Mouse (Mus musculus) small intestine, adult 2 months (tissue): ENCODE measurements around the gene Ercc2. TPM values are rescaled to one million over a fixed set of nuclear protein-coding genes. Genes with fewer than 3 reads are reported as not detected.

ENCODE experiments used
- H3K27ac ChIP-seq: fragments of 200-500 bp; 2 replicates; pipeline ENCODE4 v1.5.1; 2012; ENCODE audit warnings: low read depth, low read length, control low read depth, inconsistent platforms; ENCODE audit not compliant: insufficient read depth
- H3K27me3 ChIP-seq: fragments of 200-500 bp; 2 replicates; pipeline ENCODE4 v1.6.1; 2012; ENCODE audit warnings: mild to moderate bottlenecking, moderate library complexity, low read length, inconsistent platforms; ENCODE audit not compliant: control insufficient read depth, insufficient read depth
- H3K36me3 ChIP-seq: fragments of 200-500 bp; 2 replicates; pipeline ENCODE4 v1.6.1; 2012; ENCODE audit warnings: mild to moderate bottlenecking, low read length, control low read depth, inconsistent platforms; ENCODE audit not compliant: control insufficient read depth, insufficient read depth
- H3K4me1 ChIP-seq: fragments of 200-500 bp; 2 replicates; pipeline ENCODE4 v1.6.1; 2012; ENCODE audit warnings: low read length, inconsistent platforms, mixed read lengths; ENCODE audit not compliant: control insufficient read depth, insufficient read depth, insufficient read length
- H3K4me3 ChIP-seq: fragments of 200-500 bp; 2 replicates; pipeline ENCODE4 v1.5.1; 2012; ENCODE audit warnings: low read depth, mild to moderate bottlenecking, control low read depth, inconsistent platforms, low read length, moderate library complexity
- CTCF ChIP-seq: fragments of 200-500 bp; IDR thresholded peaks from 2 replicates; pipeline ENCODE4 v1.5.1; 2012; ENCODE audit warnings: low read depth, mild to moderate bottlenecking, control low read depth, inconsistent platforms, low read length, moderate library complexity, mixed read lengths; ENCODE audit not compliant: insufficient replicate concordance, insufficient read length; ENCODE audit errors: extremely low read depth
- POLR2A ChIP-seq: fragments of 200-500 bp; IDR thresholded peaks from 2 replicates; pipeline ENCODE4 v1.6.1; 2012; ENCODE audit warnings: low read depth, mild to moderate bottlenecking, control low read depth, inconsistent platforms, low read length, moderate library complexity
- WGBS: fragments of 180-500 bp; shearing (Covaris S2); methylation state at CpG from one replicate; pipeline ENCODE4 v1.1.7; 2018; 5-methylcytosine and 5-hydroxymethylcytosine counted together
- polyA plus RNA-seq: library from polyadenylated mRNA; depleted of rRNA; stranded (reverse); fragments of >200 nt; gene quantifications from 2 replicates; pipeline ENCODE4 v1.2.3, GENCODE M21; 2012

Gene Ercc2
- polyA plus RNA-seq, 1 experiment = 31.2 TPM

GRCm38 (mm10) chr7:19369823-19370425 lies 11.9 kb upstream of the Ercc2 start:
- H3K27ac ChIP-seq = no peak overlapping the region
- no peaks in the 10 kb centered on the region for H3K27me3 ChIP-seq
- no peak for TF ChIP-seq POLR2A
- peak; percentile 56 for TF ChIP-seq CTCF
- H3K4me1 ChIP-seq = peaks cover 6% of the 10 kb centered on the region; the same call in 1 of the 2 replicates
- 21% methylated on average over 46 of the region's 46 CpGs for WGBS
- H3K36me3 ChIP-seq = no peaks in the 10 kb centered on the region
- H3K4me3 ChIP-seq = peak overlapping the region; percentile 38

DNA sequence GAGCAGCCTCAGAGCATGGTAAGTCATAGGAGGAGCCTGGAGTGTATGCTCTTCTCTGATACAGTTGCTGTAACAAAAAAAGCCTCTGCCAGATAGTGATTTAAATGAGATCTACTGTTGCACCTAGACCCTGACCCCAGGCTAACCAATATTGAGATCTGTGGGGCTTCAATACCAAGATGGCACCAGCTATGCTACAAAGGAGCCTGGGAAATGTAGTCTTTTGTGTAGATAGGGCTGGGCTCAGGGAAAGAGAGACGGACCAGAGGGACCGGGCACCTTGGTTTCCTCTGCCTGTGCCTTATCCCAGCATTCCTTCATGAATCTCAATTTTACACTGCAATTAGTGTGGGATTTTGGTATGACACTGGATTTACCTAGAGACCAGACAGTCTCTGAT lies 8.4 kb upstream of the Ercc2 start:
- Histone ChIP-seq H3K27ac (no peak overlapping the region), H3K4me1 (peaks cover 3% of the 10 kb centered on the region; the same call in 1 of the 2 replicates), H3K27me3 (no peaks in the 10 kb centered on the region), H3K36me3 (no peaks in the 10 kb centered on the region), H3K4me3 (no peak overlapping the region)
- WGBS = 97% methylated on average over 2 of the region's 2 CpGs
- no peak for TF ChIP-seq POLR2A
- no peak for TF ChIP-seq CTCF

DNA sequence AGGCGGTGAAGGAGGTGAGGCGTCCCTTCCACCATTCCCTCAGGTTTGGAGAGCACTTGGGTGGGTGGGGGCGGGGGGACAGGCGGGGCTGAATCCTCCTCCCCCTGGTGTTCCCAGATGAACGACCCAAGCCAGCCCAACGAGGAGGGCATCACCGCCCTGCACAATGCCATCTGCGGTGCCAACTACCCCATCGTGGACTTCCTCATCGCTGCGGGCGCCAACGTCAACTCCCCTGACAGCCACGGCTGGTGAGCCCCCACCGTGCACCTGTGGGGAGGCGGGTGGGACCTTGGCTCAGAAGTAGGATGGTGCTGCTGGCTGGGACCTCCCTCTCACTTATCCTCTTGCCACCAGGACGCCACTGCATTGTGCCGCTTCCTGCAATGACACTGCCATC lies 6.4 kb upstream of the Ercc2 start:
- no peaks in the 10 kb centered on the region for H3K27me3 ChIP-seq
- no peak overlapping the region for H3K27ac ChIP-seq
- no peak overlapping the region for H3K4me3 ChIP-seq
- no peaks in the 10 kb centered on the region for H3K36me3 ChIP-seq
- 86% methylated on average over 18 of the region's 18 CpGs for WGBS
- no peak for TF ChIP-seq CTCF
- no peak for TF ChIP-seq POLR2A
- no peaks in the 10 kb centered on the region for H3K4me1 ChIP-seq

DNA sequence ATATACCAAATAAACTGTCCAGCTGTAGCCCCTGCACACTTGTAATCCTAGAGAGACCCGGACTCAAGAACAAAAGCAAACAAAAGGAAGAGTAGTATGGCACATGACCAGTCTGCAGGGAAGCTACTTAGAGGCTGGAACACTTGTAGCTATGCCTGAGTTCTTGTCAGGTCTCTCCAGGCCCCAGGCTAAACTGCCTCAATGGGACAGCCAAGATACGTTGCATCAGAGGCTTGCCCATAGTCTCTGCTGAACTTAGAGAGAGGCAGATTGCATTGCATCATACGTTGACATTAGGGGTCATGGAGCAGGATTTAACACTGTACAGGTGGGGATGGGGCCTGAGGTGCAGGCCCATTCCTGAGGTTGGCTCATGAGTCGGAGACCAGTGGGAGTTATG lies 5.8 kb upstream of the Ercc2 start:
- 81% methylated on average over 4 of the region's 4 CpGs for WGBS
- Histone ChIP-seq H3K4me1 (no peaks in the 10 kb centered on the region), H3K27ac (no peak overlapping the region), H3K4me3 (no peak overlapping the region), H3K36me3 (no peaks in the 10 kb centered on the region), H3K27me3 (no peaks in the 10 kb centered on the region)
- no peak for TF ChIP-seq CTCF

DNA sequence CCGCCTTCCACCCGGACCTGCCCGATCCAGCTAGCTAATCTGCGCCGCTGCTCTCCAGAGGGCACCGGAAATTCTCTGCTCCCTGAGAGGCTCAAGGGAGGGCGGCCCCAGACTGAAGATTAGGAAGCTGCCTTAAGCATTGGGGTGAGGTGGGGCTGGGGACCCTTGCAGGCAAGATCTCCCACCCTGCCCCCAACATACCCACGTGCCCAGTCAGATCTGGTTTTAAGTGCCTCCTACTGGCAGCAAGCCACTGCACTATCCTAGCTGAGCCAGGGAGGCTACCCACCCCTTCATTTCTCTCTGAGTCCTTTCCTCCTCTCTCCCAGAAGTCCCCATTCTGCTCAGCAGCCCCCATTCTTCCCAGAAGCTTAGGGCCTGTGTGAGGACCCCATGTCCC lies 3.8 kb upstream of the Ercc2 start:
- WGBS = 84% methylated on average over 8 of the region's 8 CpGs

DNA sequence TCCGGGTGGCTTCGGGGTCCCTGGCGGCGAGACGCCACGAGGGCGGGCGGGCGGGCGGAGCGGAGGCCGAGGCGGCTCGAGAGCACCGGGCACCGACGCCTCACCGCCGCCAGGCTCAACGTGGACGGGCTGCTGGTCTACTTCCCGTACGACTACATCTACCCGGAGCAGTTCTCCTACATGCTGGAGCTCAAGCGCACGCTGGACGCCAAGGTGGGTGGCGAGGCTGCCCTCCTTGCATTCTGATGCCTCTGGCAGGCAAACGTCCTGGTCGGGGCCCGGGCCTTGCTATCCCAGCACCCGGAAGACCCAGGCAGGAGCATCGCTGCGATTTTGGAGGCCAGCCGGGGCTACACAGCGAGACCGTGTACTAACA lies 344 bp downstream of the Ercc2 start:
- no peaks in the 10 kb centered on the region for H3K4me1 ChIP-seq
- no peak for TF ChIP-seq CTCF
- no peak for TF ChIP-seq POLR2A
- H3K27me3 ChIP-seq = no peaks in the 10 kb centered on the region
- WGBS = under 1% methylated on average over 37 of the region's 37 CpGs
- peak overlapping the region; percentile 90 for H3K4me3 ChIP-seq
- peaks cover 21% of the 10 kb centered on the region for H3K36me3 ChIP-seq
- H3K27ac ChIP-seq = no peak overlapping the region

More for the DNA sequence above, 3.8 kb upstream of the Ercc2 start:
- no peaks in the 10 kb centered on the region for H3K36me3 ChIP-seq
- no peaks in the 10 kb centered on the region for H3K27me3 ChIP-seq
- H3K27ac ChIP-seq = no peak overlapping the region
- TF ChIP-seq CTCF = no peak
- no peak for TF ChIP-seq POLR2A
- H3K4me1 ChIP-seq = no peaks in the 10 kb centered on the region
- no peak overlapping the region for H3K4me3 ChIP-seq

DNA sequence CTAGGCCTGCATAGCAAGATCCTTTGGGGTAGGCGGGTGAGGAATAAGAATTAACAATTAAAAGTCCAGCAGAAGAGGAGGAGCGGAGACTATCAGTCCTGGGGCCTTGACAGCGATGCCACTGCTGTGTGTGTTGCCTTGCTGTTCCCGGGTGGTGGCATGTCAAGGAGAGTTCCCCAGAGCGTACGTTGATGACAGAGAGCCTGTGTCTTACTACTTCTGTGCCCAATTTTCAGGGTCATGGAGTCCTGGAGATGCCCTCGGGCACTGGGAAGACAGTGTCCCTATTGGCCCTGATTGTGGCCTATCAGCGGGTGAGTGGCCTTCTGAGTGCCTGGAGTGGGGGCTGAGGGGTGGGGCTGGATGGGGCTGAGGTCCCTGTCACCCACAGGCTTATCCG lies 1.9 kb downstream of the Ercc2 start:
- peaks cover 32% of the 10 kb centered on the region for H3K36me3 ChIP-seq
- H3K27ac ChIP-seq = no peak overlapping the region
- no peaks in the 10 kb centered on the region for H3K27me3 ChIP-seq
- WGBS = 91% methylated on average over 9 of the region's 9 CpGs
- TF ChIP-seq CTCF = no peak
- TF ChIP-seq POLR2A = no peak
- no peak overlapping the region for H3K4me3 ChIP-seq
- no peaks in the 10 kb centered on the region for H3K4me1 ChIP-seq
